Mouse (Mus musculus) testis, adult 2 months (tissue): Measurements from ENCODE around the gene Itpr3.

ENCODE experiments used
- CTCF ChIP-seq: fragments of 200-500 bp; IDR thresholded peaks from 2 replicates; pipeline ENCODE4 v1.5.1; 2012; ENCODE audit warnings: low read depth, mild to moderate bottlenecking, inconsistent platforms, low read length, moderate library complexity; ENCODE audit not compliant: control insufficient read depth, insufficient read depth, insufficient replicate concordance
- POLR2A ChIP-seq: fragments of 200-500 bp; IDR thresholded peaks from 2 replicates; pipeline ENCODE4 v1.6.1; 2012; ENCODE audit warnings: low read depth, mild to moderate bottlenecking, inconsistent platforms, low read length, moderate library complexity; ENCODE audit not compliant: control insufficient read depth

DNA sequence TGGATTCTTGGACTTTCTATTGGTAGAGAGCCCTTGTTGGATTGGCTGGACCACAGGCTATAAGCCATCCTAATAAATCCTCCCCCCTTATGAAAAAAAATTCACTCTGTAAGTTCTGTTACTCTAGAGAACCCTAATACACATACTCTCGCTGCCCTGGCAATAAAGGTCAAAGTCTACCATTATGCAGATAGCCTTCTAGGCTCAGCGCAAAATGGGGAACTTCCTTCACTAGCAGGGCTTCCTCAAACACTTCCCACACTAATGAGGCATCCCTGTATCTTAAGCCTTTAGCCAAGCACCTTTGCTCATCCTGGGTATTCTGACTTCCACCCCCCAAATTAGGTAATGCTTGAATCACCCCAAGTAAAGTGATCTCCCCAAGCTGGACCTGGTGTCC, 48.8 kb upstream of the Itpr3 start:
- TF ChIP-seq POLR2A (no peak), CTCF (no peak)
